Mouse (Mus musculus) brain, embryonic 18.5 days (tissue): ENCODE measurements around the gene Rpia.
"Not testable (repeated sequence)": the region's sequence is repeated elsewhere in the genome, so short reads cannot be mapped to it uniquely, and the experiment has no call there.

Experiments
- DNase-seq: peaks from one replicate; pipeline ENCODE4 v3.0.0-alpha.2; 2012; ENCODE audit warnings: low read depth, low spot score

Rpia gene

GRCm38 (mm10) chr6:70791824-70792535, at the start of gene Rpia:
Rpia (minus strand) TSS chr6:70792232.
- DNase-seq: peak; percentile 93

- DNase-seq: no peak
Measured at GRCm38 (mm10) chr6:70840281-70840680, 48.2 kb upstream of the Rpia start.

GRCm38 (mm10) chr6:70838532-70838931, 46.5 kb upstream of the Rpia start:
- DNase-seq: no peak

- no peak for DNase-seq
Measured at GRCm38 (mm10) chr6:70837297-70837696, 45.3 kb upstream of the Rpia start.

- DNase-seq: no peak
Measured at GRCm38 (mm10) chr6:70831179-70831839, 39.3 kb upstream of the Rpia start.

GRCm38 (mm10) chr6:70830552-70830951, 38.5 kb upstream of the Rpia start:
- no peak for DNase-seq

- DNase-seq: no peak
Measured at GRCm38 (mm10) chr6:70829451-70829850, 37.4 kb upstream of the Rpia start.

GRCm38 (mm10) chr6:70824987-70825337, 32.9 kb upstream of the Rpia start:
- no peak for DNase-seq

- no peak for DNase-seq
Measured at GRCm38 (mm10) chr6:70824085-70824986, 32.3 kb upstream of the Rpia start.

- not testable (repeated sequence) for DNase-seq
Measured at GRCm38 (mm10) chr6:70823277-70823676, 31.2 kb upstream of the Rpia start.

GRCm38 (mm10) chr6:70822386-70822910, 30.4 kb upstream of the Rpia start:
- no peak for DNase-seq

GRCm38 (mm10) chr6:70821566-70821965, 29.5 kb upstream of the Rpia start:
- DNase-seq: no peak

GRCm38 (mm10) chr6:70815471-70815870, 23.4 kb upstream of the Rpia start:
- no peak for DNase-seq

GRCm38 (mm10) chr6:70814629-70814950, 22.6 kb upstream of the Rpia start:
- no peak for DNase-seq

- DNase-seq: no peak
Measured at GRCm38 (mm10) chr6:70813921-70814628, 22.0 kb upstream of the Rpia start.

- no peak for DNase-seq
Measured at GRCm38 (mm10) chr6:70812526-70812895, 20.5 kb upstream of the Rpia start.

GRCm38 (mm10) chr6:70811557-70812525, 19.8 kb upstream of the Rpia start:
- peak; percentile 34 for DNase-seq

- DNase-seq: no peak
Measured at GRCm38 (mm10) chr6:70810524-70810923, 18.5 kb upstream of the Rpia start.

- no peak for DNase-seq
Measured at GRCm38 (mm10) chr6:70806514-70806912, 14.5 kb upstream of the Rpia start.

GRCm38 (mm10) chr6:70805820-70806513, 13.9 kb upstream of the Rpia start:
- DNase-seq: peak; percentile 51
